Mouse (Mus musculus): ENCODE results near the gene Obsl1. TPM values are rescaled to one million over a fixed set of nuclear protein-coding genes. Genes with fewer than 3 reads are reported as not detected.

Gene Obsl1
- total and polyA plus RNA-seq, 3 experiments: 87.8 to 131 (median 117) TPM

GRCm38 (mm10) chr1:75512550-75512949 lies 6.3 kb upstream of the Obsl1 start:
- Histone ChIP-seq H3K36me3 (ENCODE audit: control insufficient read depth, insufficient read depth, low read length) (no peaks in the 10 kb centered on the region), H3K4me3 (no peak overlapping the region), H3K9ac (ENCODE audit: low read depth, low read length) (no peak overlapping the region), H3K79me2 (replicated peaks; ENCODE audit: control insufficient read depth, insufficient read depth, low read length) (no peaks in the 10 kb centered on the region), H3K27ac (no peak overlapping the region), H3K4me1 (ENCODE audit: control insufficient read depth, insufficient read depth, low read length) (peaks cover 4% of the 10 kb centered on the region; the same call in 1 of the 2 replicates), H3K27me3 (ENCODE audit: control insufficient read depth, insufficient read depth, low read length) (no peaks in the 10 kb centered on the region)
- DNase-seq: no peak
- no peak for TF ChIP-seq POLR2A (IDR thresholded peaks at IDR 0.05; ENCODE audit: insufficient read depth, low read depth, low read length)
- no peak for TF ChIP-seq EP300 (IDR thresholded peaks at IDR 0.05; ENCODE audit: insufficient read depth, low read depth, low read length)
- TF ChIP-seq CTCF (IDR thresholded peaks at IDR 0.05): no peak
- intact Hi-C loops (cut with DNase I): no loop called here
- WGBS: 93% methylated on average over 3 of the region's 3 CpGs

DNA sequence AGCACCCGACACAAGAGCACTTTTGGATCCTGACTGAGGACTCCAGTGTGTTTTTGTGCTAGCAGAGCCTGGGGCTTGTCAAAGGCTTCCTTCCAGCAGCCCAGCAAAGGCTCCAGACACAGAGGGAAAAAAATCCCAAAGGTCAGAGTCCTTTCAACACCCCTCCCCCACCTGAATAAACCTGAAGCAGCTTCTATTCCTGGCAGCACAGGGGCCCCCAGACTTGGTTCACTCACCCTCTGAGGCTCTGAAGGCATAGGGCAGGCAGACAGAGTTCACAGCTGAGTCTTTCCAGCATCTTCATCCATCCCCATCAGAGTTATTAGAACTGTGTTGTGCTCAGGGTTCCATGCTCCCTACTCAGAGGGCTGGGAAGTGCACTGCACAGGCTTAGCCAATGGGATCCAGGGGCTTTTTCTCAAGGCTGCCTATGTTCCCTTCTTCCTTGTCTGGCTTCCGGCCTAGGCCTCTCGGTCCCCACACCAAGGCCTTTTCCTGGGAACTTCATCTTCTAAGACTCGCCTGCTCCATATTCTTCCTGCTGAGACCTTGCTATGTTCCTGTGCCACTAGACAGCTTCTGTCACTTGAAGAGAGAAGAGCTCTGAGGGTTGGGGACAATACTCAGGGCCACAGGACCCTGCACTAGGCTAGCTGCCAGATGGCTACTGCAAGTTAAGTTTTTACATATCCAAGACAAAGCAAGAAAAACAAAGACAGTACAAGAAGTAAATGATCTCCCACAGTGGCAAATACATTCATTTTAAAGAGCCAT lies 5.4 kb upstream of the Obsl1 start:
- intact Hi-C loops (cut with DNase I): no loop called here
- 58% methylated on average over 4 of the region's 4 CpGs for WGBS

DNA sequence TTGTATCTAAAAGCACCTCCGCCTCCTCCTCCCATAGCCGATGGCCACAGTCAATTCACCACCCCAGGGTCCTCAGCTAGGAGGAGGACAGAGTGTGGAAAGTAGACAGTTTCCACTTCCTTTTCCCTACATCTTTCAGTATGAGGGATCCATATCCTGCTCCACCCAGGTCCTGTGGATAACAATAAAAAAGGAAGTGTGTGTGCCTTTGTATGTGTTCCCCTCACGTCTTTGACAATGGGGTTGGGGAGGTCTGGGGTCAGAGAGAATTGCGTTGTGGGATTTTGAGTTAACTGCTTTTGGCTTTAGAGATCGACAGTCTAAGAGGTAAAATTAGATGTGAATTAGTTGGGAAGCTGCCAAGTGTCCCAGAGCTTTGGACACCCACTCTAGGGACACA lies 3.9 kb upstream of the Obsl1 start:
- Histone ChIP-seq H3K4me1 (ENCODE audit: control insufficient read depth, insufficient read depth, low read length) (peaks cover 4% of the 10 kb centered on the region; the same call in 1 of the 2 replicates), H3K27ac (no peak overlapping the region), H3K4me3 (no peak overlapping the region), H3K79me2 (replicated peaks; ENCODE audit: control insufficient read depth, insufficient read depth, low read length) (no peaks in the 10 kb centered on the region), H3K36me3 (ENCODE audit: control insufficient read depth, insufficient read depth, low read length) (no peaks in the 10 kb centered on the region), H3K9ac (ENCODE audit: low read depth, low read length) (no peak overlapping the region), H3K27me3 (ENCODE audit: control insufficient read depth, insufficient read depth, low read length) (no peaks in the 10 kb centered on the region)
- intact Hi-C loops (cut with DNase I): no loop called here
- TF ChIP-seq CTCF (IDR thresholded peaks at IDR 0.05): no peak
- no peak for TF ChIP-seq EP300 (IDR thresholded peaks at IDR 0.05; ENCODE audit: insufficient read depth, low read depth, low read length)
- TF ChIP-seq POLR2A (IDR thresholded peaks at IDR 0.05; ENCODE audit: insufficient read depth, low read depth, low read length): no peak
- no peak for DNase-seq
- 28% methylated on average over 5 of the region's 5 CpGs for WGBS

More for the DNA sequence above, 5.4 kb upstream of the Obsl1 start:
- Histone ChIP-seq H3K36me3 (ENCODE audit: control insufficient read depth, insufficient read depth, low read length) (no peaks in the 10 kb centered on the region), H3K9ac (ENCODE audit: low read depth, low read length) (no peak overlapping the region), H3K79me2 (replicated peaks; ENCODE audit: control insufficient read depth, insufficient read depth, low read length) (no peaks in the 10 kb centered on the region), H3K4me3 (no peak overlapping the region), H3K27ac (no peak overlapping the region), H3K4me1 (ENCODE audit: control insufficient read depth, insufficient read depth, low read length) (peaks cover 4% of the 10 kb centered on the region; the same call in 1 of the 2 replicates), H3K27me3 (ENCODE audit: control insufficient read depth, insufficient read depth, low read length) (no peaks in the 10 kb centered on the region)
- DNase-seq: no peak
- TF ChIP-seq CTCF (IDR thresholded peaks at IDR 0.05) (no peak), POLR2A (IDR thresholded peaks at IDR 0.05; ENCODE audit: insufficient read depth, low read depth, low read length) (no peak), EP300 (IDR thresholded peaks at IDR 0.05; ENCODE audit: insufficient read depth, low read depth, low read length) (no peak)

GRCm38 (mm10) chr1:75509586-75509985 lies 3.3 kb upstream of the Obsl1 start:
- Histone ChIP-seq H3K36me3 (ENCODE audit: control insufficient read depth, insufficient read depth, low read length) (no peaks in the 10 kb centered on the region), H3K9ac (ENCODE audit: low read depth, low read length) (no peak overlapping the region), H3K4me3 (no peak overlapping the region), H3K27me3 (ENCODE audit: control insufficient read depth, insufficient read depth, low read length) (no peaks in the 10 kb centered on the region), H3K27ac (no peak overlapping the region), H3K79me2 (replicated peaks; ENCODE audit: control insufficient read depth, insufficient read depth, low read length) (no peaks in the 10 kb centered on the region), H3K4me1 (ENCODE audit: control insufficient read depth, insufficient read depth, low read length) (peaks cover 4% of the 10 kb centered on the region; the same call in 1 of the 2 replicates)
- DNase-seq: no peak
- TF ChIP-seq POLR2A (IDR thresholded peaks at IDR 0.05; ENCODE audit: insufficient read depth, low read depth, low read length) (no peak), EP300 (IDR thresholded peaks at IDR 0.05; ENCODE audit: insufficient read depth, low read depth, low read length) (no peak), CTCF (IDR thresholded peaks at IDR 0.05) (no peak)
- WGBS: 70% methylated on average over 20 of the region's 20 CpGs
- intact Hi-C loops (cut with DNase I): loop anchor here (5.0 kb wide), 1 partner anchor 38 kb away; the partner anchor contains the start of gene Slc4a3

GRCm38 (mm10) chr1:75507006-75507405 lies 754 bp upstream of the Obsl1 start, which contains the start of gene Inha:
Gene Inha, plus strand, starts transcription at chr1:75507077.
- intact Hi-C loops (cut with DNase I): loop anchor here (5.0 kb wide), 1 partner anchor 40 kb away; the partner anchor contains the start of gene Slc4a3
- Histone ChIP-seq H3K4me3 (peak within 1 kb of the TSS; percentile 87), H3K4me1 (ENCODE audit: control insufficient read depth, insufficient read depth, low read length) (peaks cover 6% of the 10 kb centered on the region; the same call in 1 of the 2 replicates), H3K27me3 (ENCODE audit: control insufficient read depth, insufficient read depth, low read length) (no peaks in the 10 kb centered on the region), H3K36me3 (ENCODE audit: control insufficient read depth, insufficient read depth, low read length) (no peaks in the 10 kb centered on the region), H3K27ac (peak within 1 kb of the TSS; percentile 94), H3K9ac (ENCODE audit: low read depth, low read length) (peak within 1 kb of the TSS; percentile 80), H3K79me2 (replicated peaks; ENCODE audit: control insufficient read depth, insufficient read depth, low read length) (no peaks in the 10 kb centered on the region; the same call in 1 of the 2 replicates)
- WGBS: 53% methylated on average over 10 of the region's 10 CpGs
- DNase-seq: no peak
- no peak for TF ChIP-seq POLR2A (IDR thresholded peaks at IDR 0.05; ENCODE audit: insufficient read depth, low read depth, low read length)
- no peak for TF ChIP-seq CTCF (IDR thresholded peaks at IDR 0.05)
- TF ChIP-seq EP300 (IDR thresholded peaks at IDR 0.05; ENCODE audit: insufficient read depth, low read depth, low read length): no peak

Measured in heart, adult 2 months (tissue).